Mouse (Mus musculus) C2C12 (cell line): Measurements from ENCODE around the gene Abcg5. TPM values are rescaled to one million over a fixed set of nuclear protein-coding genes. Genes with fewer than 3 reads are reported as not detected.

Experiments
- H3K27me3 ChIP-seq: one replicate; pipeline ENCODE4 v1.6.1; 2011; ENCODE audit not compliant: control insufficient read depth, insufficient read depth, insufficient read length
- H3K36me3 ChIP-seq: one replicate; pipeline ENCODE4 v1.6.1; 2011; ENCODE audit not compliant: control insufficient read depth, insufficient read depth
- H3K4me3 ChIP-seq: one replicate; pipeline ENCODE4 v1.5.1; 2011; ENCODE audit warnings: mild to moderate bottlenecking, control low read depth; ENCODE audit not compliant: poor library complexity, insufficient read depth, severe bottlenecking
- H3K79me2 ChIP-seq: one replicate; pipeline ENCODE4 v1.6.1; 2011; ENCODE audit not compliant: control insufficient read depth, insufficient read depth
- H3K79me3 ChIP-seq: one replicate; pipeline ENCODE4 v1.6.1; 2011; ENCODE audit warnings: low read depth, control low read depth
- H3ac ChIP-seq: one replicate; pipeline ENCODE3; 2011; ENCODE audit warnings: low read depth; ENCODE audit not compliant: control insufficient read depth, insufficient read length
- CEBPB ChIP-seq: IDR thresholded peaks from one replicate; pipeline ENCODE4 v1.6.1; 2011; ENCODE audit warnings: low read depth, mild to moderate bottlenecking, control low read depth, moderate library complexity
- CTCF ChIP-seq: IDR thresholded peaks from one replicate; pipeline ENCODE4 v1.5.1; 2011; ENCODE audit not compliant: control insufficient read depth, insufficient read depth, insufficient read length
- FOSL1 ChIP-seq: IDR thresholded peaks from one replicate; pipeline ENCODE4 v1.8.0; 2011; ENCODE audit warnings: mild to moderate bottlenecking, low read length; ENCODE audit not compliant: poor library complexity, insufficient read depth, severe bottlenecking
- MAX ChIP-seq: IDR thresholded peaks from one replicate; pipeline ENCODE4 v1.6.1; 2011; ENCODE audit warnings: mild to moderate bottlenecking, control low read depth
- MYOD1 ChIP-seq: IDR thresholded peaks from one replicate; pipeline ENCODE4 v1.6.1; 2011; ENCODE audit warnings: low read depth; ENCODE audit not compliant: control insufficient read depth, insufficient read length
- MYOG ChIP-seq: IDR thresholded peaks from one replicate; pipeline ENCODE4 v1.6.1; 2011; ENCODE audit not compliant: control insufficient read depth, insufficient read length; ENCODE audit errors: extremely low read depth
- USF1 ChIP-seq: IDR thresholded peaks from one replicate; pipeline ENCODE4 v1.6.1; 2011; ENCODE audit warnings: low read depth, mild to moderate bottlenecking, control low read depth, moderate library complexity
- polyA plus RNA-seq: library from polyadenylated mRNA; unstranded; fragments of >200 nt; fragmentation: generic; extraction: Trizol; gene quantifications from one replicate; pipeline ENCODE4 v1.2.1, GENCODE M21; 2012; ENCODE audit warnings: missing spikeins

Abcg5 gene
- polyA plus RNA-seq, 1 experiment: not detected

GRCm38 (mm10) chr17:84622028-84622427 lies 60.8 kb downstream of the Abcg5 start:
- Histone ChIP-seq H3K4me3 (no peak overlapping the region), H3K79me3 (no peaks in the 10 kb centered on the region), H3K36me3 (peaks cover 16% of the 10 kb centered on the region), H3ac (no peak overlapping the region), H3K27me3 (no peaks in the 10 kb centered on the region), H3K79me2 (no peaks in the 10 kb centered on the region)
- TF ChIP-seq MYOG (no peak), MYOD1 (no peak), MAX (no peak), USF1 (no peak), FOSL1 (no peak), CTCF (no peak)

GRCm38 (mm10) chr17:84621209-84621608 lies 61.6 kb downstream of the Abcg5 start:
- no peaks in the 10 kb centered on the region for H3K79me3 ChIP-seq
- H3K36me3 ChIP-seq: peaks cover 16% of the 10 kb centered on the region
- no peak overlapping the region for H3ac ChIP-seq
- TF ChIP-seq FOSL1: no peak
- TF ChIP-seq MYOD1: no peak
- TF ChIP-seq MAX: no peak
- no peak for TF ChIP-seq USF1
- no peak for TF ChIP-seq CEBPB
- no peak for TF ChIP-seq MYOG
- no peak for TF ChIP-seq CTCF
- no peaks in the 10 kb centered on the region for H3K27me3 ChIP-seq
- no peak overlapping the region for H3K4me3 ChIP-seq
- H3K79me2 ChIP-seq: no peaks in the 10 kb centered on the region

- Histone ChIP-seq H3K27me3 (no peaks in the 10 kb centered on the region), H3K79me2 (no peaks in the 10 kb centered on the region), H3ac (no peak overlapping the region), H3K36me3 (peaks cover 16% of the 10 kb centered on the region), H3K79me3 (no peaks in the 10 kb centered on the region), H3K4me3 (no peak overlapping the region)
- TF ChIP-seq CEBPB (no peak), USF1 (no peak), FOSL1 (no peak), MYOD1 (no peak), MAX (no peak), MYOG (no peak), CTCF (no peak)
These were observed 62.2 kb downstream of the Abcg5 start for GRCm38 (mm10) chr17:84620610-84621009.

GRCm38 (mm10) chr17:84620076-84620475 lies 62.7 kb downstream of the Abcg5 start:
- H3K36me3 ChIP-seq: peaks cover 19% of the 10 kb centered on the region
- H3ac ChIP-seq: no peak overlapping the region
- H3K79me2 ChIP-seq: no peaks in the 10 kb centered on the region
- no peak overlapping the region for H3K4me3 ChIP-seq
- TF ChIP-seq FOSL1: no peak
- TF ChIP-seq CTCF: no peak
- TF ChIP-seq MAX: no peak
- no peak for TF ChIP-seq MYOG
- no peak for TF ChIP-seq USF1
- TF ChIP-seq CEBPB: no peak
- TF ChIP-seq MYOD1: no peak
- no peaks in the 10 kb centered on the region for H3K27me3 ChIP-seq
- no peaks in the 10 kb centered on the region for H3K79me3 ChIP-seq

GRCm38 (mm10) chr17:84619112-84619511 lies 63.7 kb downstream of the Abcg5 start:
- peaks cover 28% of the 10 kb centered on the region for H3K36me3 ChIP-seq
- no peaks in the 10 kb centered on the region for H3K27me3 ChIP-seq
- no peak for TF ChIP-seq FOSL1
- TF ChIP-seq MYOD1: no peak
- TF ChIP-seq MYOG: no peak
- TF ChIP-seq CTCF: no peak
- TF ChIP-seq MAX: no peak
- no peak for TF ChIP-seq CEBPB
- no peak for TF ChIP-seq USF1
- no peaks in the 10 kb centered on the region for H3K79me2 ChIP-seq
- H3K4me3 ChIP-seq: no peak overlapping the region
- no peak overlapping the region for H3ac ChIP-seq
- H3K79me3 ChIP-seq: no peaks in the 10 kb centered on the region

- H3K27me3 ChIP-seq: no peaks in the 10 kb centered on the region
- no peaks in the 10 kb centered on the region for H3K79me3 ChIP-seq
- peaks cover 39% of the 10 kb centered on the region for H3K36me3 ChIP-seq
- H3ac ChIP-seq: no peak overlapping the region
- no peaks in the 10 kb centered on the region for H3K79me2 ChIP-seq
- TF ChIP-seq USF1 (no peak), FOSL1 (no peak), MYOG (no peak), CTCF (no peak), MYOD1 (no peak), MAX (no peak), CEBPB (no peak)
- H3K4me3 ChIP-seq: no peak overlapping the region
These were observed 64.9 kb downstream of the Abcg5 start for GRCm38 (mm10) chr17:84617953-84618352.
